Mouse (Mus musculus): ENCODE results near the gene Higd1a. TPM values are rescaled to one million over a fixed set of nuclear protein-coding genes. Genes with fewer than 3 reads are reported as not detected.

Gene Higd1a
- polyA plus RNA-seq, 1 experiment from 2014 or later = 230 TPM

DNA sequence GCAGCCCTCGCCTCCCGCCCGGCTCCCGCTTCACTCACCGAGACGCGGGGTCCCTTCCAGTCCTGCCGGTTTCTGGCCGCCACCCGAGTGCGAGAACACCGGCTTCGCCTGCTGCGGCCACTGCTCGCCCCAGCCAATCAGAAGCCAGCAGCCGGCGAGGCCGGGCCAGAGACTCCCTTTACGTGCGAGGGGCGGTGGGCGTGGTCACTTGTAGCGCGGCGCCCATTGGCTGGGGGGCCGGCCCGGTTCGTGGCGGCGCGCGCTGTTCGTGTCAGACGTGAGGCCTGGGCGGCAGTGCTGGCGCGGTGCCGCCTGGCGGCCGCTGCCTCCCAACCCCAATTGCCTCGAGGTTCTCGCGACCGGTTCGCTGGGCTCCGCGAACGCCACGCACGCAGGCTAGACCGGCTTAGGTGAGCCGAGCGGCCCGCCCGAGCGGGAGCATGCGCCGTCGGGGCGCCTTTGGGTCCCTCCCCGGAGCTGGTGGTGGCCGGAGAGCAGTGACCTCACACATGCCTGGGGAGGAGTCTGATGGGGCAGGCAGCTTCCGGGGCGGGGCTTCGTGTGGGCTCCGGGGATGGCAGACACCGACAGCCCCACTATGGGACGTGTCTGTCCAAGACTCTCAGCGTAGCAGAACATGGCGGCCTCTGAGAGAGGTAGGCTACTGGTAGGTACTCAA is 549 bp downstream of the Higd1a start:
- peak; percentile 97 for ATAC-seq (ENCODE audit: extremely low read depth, insufficient number of reproducible peaks, low FRiP score, low TSS enrichment)
- Histone ChIP-seq H3K27ac (replicated peaks) (peak overlapping the region; percentile 98), H3K4me1 (peaks cover 23% of the 10 kb centered on the region), H3K9ac (peak overlapping the region; percentile 95), H3K36me3 (peaks cover 29% of the 10 kb centered on the region), H3K4me3 (peak overlapping the region; percentile 87), H3K9me3 (no peaks in the 10 kb centered on the region), H3K4me2 (peak overlapping the region; percentile 75), H3K27me3 (replicated peaks) (no peaks in the 10 kb centered on the region)
- under 1% methylated on average over 56 of the region's 70 CpGs for WGBS

DNA sequence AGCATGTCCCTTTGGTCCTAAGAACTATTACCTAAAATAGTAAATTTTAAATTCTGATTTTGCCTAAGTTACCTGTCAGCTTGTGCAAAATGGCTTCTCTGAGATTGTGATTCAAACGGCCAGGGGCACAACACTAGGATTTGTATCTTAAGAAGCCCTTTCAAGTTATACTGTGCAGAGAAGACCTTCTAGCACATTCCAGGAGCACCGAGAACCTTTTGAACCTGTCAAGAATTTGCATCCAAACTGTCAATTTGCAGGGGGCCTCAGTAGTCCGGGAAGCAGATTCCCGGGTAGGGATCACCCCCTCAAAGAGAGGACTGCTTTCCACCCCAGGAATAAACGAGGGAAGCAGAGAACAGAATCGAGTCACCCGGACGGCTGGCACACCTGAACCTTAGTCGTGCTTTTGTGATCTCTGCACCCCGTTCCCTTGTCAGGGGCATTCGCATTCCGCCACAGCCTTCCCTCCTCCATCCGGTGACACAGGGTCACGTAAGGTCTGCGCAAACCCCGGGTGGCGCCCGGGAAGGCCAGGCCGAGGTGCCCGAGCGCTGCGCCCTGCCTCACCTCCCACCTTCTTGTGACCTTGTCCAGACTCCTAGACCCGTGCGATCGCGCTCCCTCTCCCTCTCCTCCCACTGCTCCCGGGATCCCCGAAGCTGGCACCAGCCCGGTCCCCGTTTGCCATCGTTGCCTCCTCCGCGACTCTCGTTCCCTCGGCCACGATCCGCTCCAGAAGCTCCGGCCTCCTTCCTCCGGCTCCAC is 1.3 kb downstream of the Higd1a start:
- H3K9ac ChIP-seq = peak overlapping the region; percentile 95
- H3K27ac ChIP-seq (replicated peaks) = peak overlapping the region; percentile 98
- H3K4me2 ChIP-seq = peak overlapping the region; percentile 75
- H3K36me3 ChIP-seq = peaks cover 36% of the 10 kb centered on the region
- ATAC-seq (ENCODE audit: extremely low read depth, insufficient number of reproducible peaks, low FRiP score, low TSS enrichment) = no peak; the same call in 1 of the 2 replicates
- WGBS = 1% methylated on average over 39 of the region's 39 CpGs
- H3K4me1 ChIP-seq = peaks cover 23% of the 10 kb centered on the region
- no peaks in the 10 kb centered on the region for H3K27me3 ChIP-seq (replicated peaks)
- H3K9me3 ChIP-seq = no peaks in the 10 kb centered on the region
- peak overlapping the region; percentile 87 for H3K4me3 ChIP-seq

- Histone ChIP-seq H3K4me2 (no peak overlapping the region), H3K27me3 (replicated peaks) (no peaks in the 10 kb centered on the region), H3K36me3 (peaks cover 57% of the 10 kb centered on the region), H3K4me1 (peaks cover 23% of the 10 kb centered on the region), H3K9ac (no peak overlapping the region), H3K4me3 (no peak overlapping the region), H3K9me3 (no peaks in the 10 kb centered on the region), H3K27ac (replicated peaks) (no peak overlapping the region)
- WGBS = 90% methylated on average over 3 of the region's 3 CpGs
- ATAC-seq (ENCODE audit: extremely low read depth, insufficient number of reproducible peaks, low FRiP score, low TSS enrichment) = no peak
Measured at GRCm38 (mm10) chr9:121854246-121854645, 3.9 kb downstream of the Higd1a start.

DNA sequence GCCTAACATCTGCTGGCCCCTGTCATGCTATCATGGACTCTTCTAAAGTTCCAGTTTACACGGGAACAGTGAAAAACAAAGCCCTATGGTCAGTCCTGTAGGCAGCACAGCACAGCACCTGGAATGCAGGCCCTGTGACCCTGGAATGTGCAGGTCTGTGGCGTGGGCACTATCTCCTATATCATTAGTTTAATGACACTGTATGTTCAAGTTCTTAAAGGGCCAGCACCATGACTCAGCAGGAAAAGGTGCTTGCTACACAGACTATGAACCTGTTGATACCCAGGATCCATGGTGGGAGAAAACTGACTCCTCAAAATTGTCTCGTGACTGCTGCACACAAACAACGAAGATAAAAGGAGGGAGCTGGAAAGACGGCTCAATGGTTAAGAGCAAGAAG is 10.3 kb downstream of the Higd1a start:
- no peak overlapping the region for H3K27ac ChIP-seq (replicated peaks)
- no peak overlapping the region for H3K4me3 ChIP-seq
- H3K9ac ChIP-seq = no peak overlapping the region
- H3K9me3 ChIP-seq = peaks cover 2% of the 10 kb centered on the region; the same call in 1 of the 2 replicates
- H3K4me1 ChIP-seq = no peaks in the 10 kb centered on the region
- no peak for ATAC-seq (ENCODE audit: extremely low read depth, insufficient number of reproducible peaks, low FRiP score, low TSS enrichment)
- 66% methylated on average over 5 of the region's 5 CpGs for WGBS
- no peak overlapping the region for H3K4me2 ChIP-seq
- no peaks in the 10 kb centered on the region for H3K27me3 ChIP-seq (replicated peaks)
- H3K36me3 ChIP-seq = peaks cover 63% of the 10 kb centered on the region

DNA sequence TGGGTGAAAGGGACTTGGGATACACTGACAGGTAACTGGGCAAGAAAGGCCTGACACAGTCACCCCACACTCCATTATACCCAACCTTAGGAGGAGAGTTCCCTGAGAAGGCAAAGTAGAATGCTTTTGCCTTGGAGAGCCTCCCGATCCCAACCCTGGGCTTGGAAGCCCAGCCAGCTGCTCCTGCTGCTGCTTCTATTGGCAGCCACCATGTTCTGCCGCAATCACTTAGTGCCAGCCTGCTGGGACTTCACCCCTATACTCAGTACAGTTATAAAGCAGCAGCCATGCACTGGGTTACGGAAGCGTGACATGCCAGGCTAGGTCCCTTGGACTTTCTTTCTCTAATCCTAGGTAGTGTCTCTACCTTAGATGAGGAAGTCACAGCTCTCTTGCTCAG is 11.0 kb downstream of the Higd1a start:
- Histone ChIP-seq H3K4me3 (no peak overlapping the region), H3K4me1 (no peaks in the 10 kb centered on the region), H3K9ac (no peak overlapping the region), H3K36me3 (peaks cover 56% of the 10 kb centered on the region), H3K9me3 (peaks cover 2% of the 10 kb centered on the region; the same call in 1 of the 2 replicates), H3K27ac (replicated peaks) (no peak overlapping the region), H3K4me2 (no peak overlapping the region), H3K27me3 (replicated peaks) (no peaks in the 10 kb centered on the region)
- ATAC-seq (ENCODE audit: extremely low read depth, insufficient number of reproducible peaks, low FRiP score, low TSS enrichment) = no peak
- WGBS = 92% methylated on average over 4 of the region's 4 CpGs

DNA sequence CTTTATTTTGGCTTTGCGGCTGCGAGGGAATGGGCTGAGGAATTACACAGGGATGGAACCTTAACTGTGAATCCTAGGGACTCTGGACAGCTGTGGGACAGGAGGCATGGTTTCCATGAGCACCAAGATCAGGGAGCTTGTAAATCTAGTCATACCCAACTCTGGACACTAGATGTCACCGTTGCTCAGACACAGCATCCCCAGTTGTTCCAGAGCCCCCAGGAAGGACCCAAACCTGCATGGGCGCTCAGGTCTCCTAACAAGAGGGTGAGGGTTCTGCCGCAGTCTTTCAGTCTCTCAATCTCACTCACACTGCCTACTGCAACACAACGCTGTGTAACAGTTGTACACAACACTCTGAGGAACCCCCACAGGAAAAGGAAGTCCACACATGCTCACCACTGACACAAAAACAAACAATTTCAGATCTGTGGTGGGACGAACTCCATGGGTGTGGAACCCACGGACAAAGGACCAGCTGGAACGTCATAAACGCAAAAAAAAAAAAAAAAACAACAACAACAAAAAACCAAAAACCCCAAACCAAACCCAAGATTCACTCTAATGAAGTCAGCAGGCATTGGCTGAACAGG is 11.5 kb downstream of the Higd1a start:
- Histone ChIP-seq H3K9me3 (peaks cover 2% of the 10 kb centered on the region; the same call in 1 of the 2 replicates), H3K9ac (no peak overlapping the region), H3K27ac (replicated peaks) (no peak overlapping the region), H3K4me3 (no peak overlapping the region), H3K36me3 (peaks cover 51% of the 10 kb centered on the region), H3K27me3 (replicated peaks) (peaks cover 5% of the 10 kb centered on the region; the same call in 1 of the 2 replicates), H3K4me1 (no peaks in the 10 kb centered on the region), H3K4me2 (no peak overlapping the region)
- ATAC-seq (ENCODE audit: extremely low read depth, insufficient number of reproducible peaks, low FRiP score, low TSS enrichment) = no peak
- 45% methylated on average over 10 of the region's 10 CpGs for WGBS

DNA sequence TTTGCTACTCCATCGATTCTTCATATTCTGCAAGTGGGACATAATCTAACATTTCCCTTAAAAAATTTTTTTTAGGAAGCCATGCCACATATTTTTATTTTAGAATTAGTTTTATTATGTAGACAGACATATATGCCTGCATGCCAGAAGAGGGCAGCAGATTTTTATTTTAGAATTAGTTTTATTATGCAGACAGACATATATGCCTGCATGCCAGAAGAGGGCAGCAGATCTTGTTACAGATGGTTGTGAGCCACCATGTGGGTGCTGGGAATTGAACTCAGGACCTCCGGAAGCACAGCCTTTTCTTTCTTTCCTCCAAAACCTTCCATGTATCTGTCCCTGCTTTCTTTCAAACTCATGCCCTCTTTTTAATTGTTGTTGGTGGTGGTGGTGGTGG is 15.2 kb downstream of the Higd1a start:
- H3K27me3 ChIP-seq (replicated peaks) = peaks cover 15% of the 10 kb centered on the region
- H3K9ac ChIP-seq = no peak overlapping the region
- H3K4me1 ChIP-seq = peaks cover 11% of the 10 kb centered on the region
- H3K9me3 ChIP-seq = peaks cover 2% of the 10 kb centered on the region; the same call in 1 of the 2 replicates
- H3K36me3 ChIP-seq = peaks cover 14% of the 10 kb centered on the region
- ATAC-seq (ENCODE audit: extremely low read depth, insufficient number of reproducible peaks, low FRiP score, low TSS enrichment) = no peak
- 91% methylated on average over 2 of the region's 2 CpGs for WGBS
- no peak overlapping the region for H3K27ac ChIP-seq (replicated peaks)
- no peak overlapping the region for H3K4me2 ChIP-seq
- no peak overlapping the region for H3K4me3 ChIP-seq

DNA sequence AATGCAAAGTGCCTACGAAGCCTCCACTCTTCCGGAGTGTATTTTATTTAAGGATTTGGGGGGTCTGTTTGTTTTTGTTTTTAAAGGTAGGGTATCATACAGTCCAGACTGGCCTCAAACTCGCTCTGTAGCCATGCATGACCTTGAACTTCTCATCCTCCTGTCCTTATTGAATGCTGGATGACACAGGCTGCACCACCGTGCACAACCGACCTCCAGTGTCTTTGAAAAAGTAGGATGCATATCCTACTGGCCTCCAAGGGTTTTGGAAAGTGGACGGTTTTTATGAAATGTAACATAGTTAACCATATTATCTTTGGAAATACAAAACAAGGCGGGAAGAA is 18.6 kb downstream of the Higd1a start:
- no peak overlapping the region for H3K27ac ChIP-seq (replicated peaks)
- ATAC-seq (ENCODE audit: extremely low read depth, insufficient number of reproducible peaks, low FRiP score, low TSS enrichment) = no peak

DNA sequence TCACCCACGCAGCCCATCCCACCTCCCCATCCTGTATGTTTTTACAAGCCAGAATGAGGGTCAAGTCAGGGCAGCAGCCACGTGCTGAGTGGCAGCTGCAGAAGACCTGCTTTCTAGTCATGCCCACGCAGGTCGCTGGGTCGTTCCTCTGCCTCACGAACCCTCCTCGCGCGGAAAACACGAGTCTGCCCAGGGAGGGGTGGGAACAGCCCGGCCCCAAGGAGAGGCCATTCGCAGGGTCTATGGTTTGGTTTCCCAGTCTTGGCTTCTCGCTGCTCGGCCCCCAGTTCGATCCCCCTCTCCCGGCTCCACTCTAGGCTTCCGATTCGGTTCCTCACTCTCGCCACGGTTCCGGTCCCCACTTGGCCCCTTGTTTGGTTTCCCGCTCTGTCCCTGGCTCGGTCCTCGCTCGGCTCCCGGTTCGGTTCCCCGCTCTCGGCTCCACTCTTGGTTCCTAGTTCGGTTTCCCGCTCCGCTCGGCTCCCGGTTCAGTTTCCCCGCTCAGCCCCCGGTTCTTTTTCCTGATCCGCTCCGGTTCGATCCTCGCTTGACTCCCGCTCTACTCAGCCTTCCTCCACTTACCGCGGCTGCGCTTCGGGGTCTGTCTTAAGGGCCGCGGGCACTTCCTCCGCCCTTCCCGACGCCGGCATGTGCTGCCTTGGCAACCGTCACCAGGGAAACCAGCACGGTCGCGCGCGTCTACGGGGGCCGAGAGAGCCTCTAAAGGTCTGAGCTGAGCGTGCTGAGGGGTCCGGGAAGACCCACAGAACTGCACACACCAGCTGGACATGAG is 19.1 kb downstream of the Higd1a start, which contains the start of gene Ccdc13:
Gene Ccdc13 (minus strand): TSS at position 633 of the 793 bp plus-strand sequence.
- Histone ChIP-seq H3K4me2 (peak within 1 kb of the TSS; percentile 86), H3K27me3 (replicated peaks) (peaks cover 15% of the 10 kb centered on the region), H3K4me3 (peak within 1 kb of the TSS; percentile 60), H3K36me3 (no peaks in the 10 kb centered on the region), H3K27ac (replicated peaks) (no peak within 1 kb of the TSS), H3K9ac (peak within 1 kb of the TSS; percentile 78), H3K4me1 (peaks cover 11% of the 10 kb centered on the region), H3K9me3 (peaks cover 2% of the 10 kb centered on the region; the same call in 1 of the 2 replicates)
- peak; percentile 61; the same call in 1 of the 2 replicates for ATAC-seq (ENCODE audit: extremely low read depth, insufficient number of reproducible peaks, low FRiP score, low TSS enrichment)
- WGBS = 4% methylated on average over 61 of the region's 61 CpGs

More for the DNA sequence above, 18.6 kb downstream of the Higd1a start:
- peak overlapping the region; percentile 78 for H3K9ac ChIP-seq
- peaks cover 11% of the 10 kb centered on the region for H3K4me1 ChIP-seq
- peaks cover 15% of the 10 kb centered on the region for H3K27me3 ChIP-seq (replicated peaks)
- H3K9me3 ChIP-seq = peaks cover 2% of the 10 kb centered on the region; the same call in 1 of the 2 replicates
- peak overlapping the region; percentile 86 for H3K4me2 ChIP-seq
- H3K4me3 ChIP-seq = peak overlapping the region; percentile 60
- H3K36me3 ChIP-seq = no peaks in the 10 kb centered on the region
- 35% methylated on average over 7 of the region's 7 CpGs for WGBS

GRCm38 (mm10) chr9:121838008-121838407 is 20.2 kb downstream of the Higd1a start:
- ATAC-seq (ENCODE audit: extremely low read depth, insufficient number of reproducible peaks, low FRiP score, low TSS enrichment) = no peak
- no peaks in the 10 kb centered on the region for H3K36me3 ChIP-seq
- H3K9ac ChIP-seq = no peak overlapping the region
- H3K4me1 ChIP-seq = peaks cover 11% of the 10 kb centered on the region
- 74% methylated on average over 6 of the region's 6 CpGs for WGBS
- H3K4me2 ChIP-seq = no peak overlapping the region
- H3K27me3 ChIP-seq (replicated peaks) = peaks cover 15% of the 10 kb centered on the region
- H3K27ac ChIP-seq (replicated peaks) = no peak overlapping the region
- H3K9me3 ChIP-seq = peaks cover 1% of the 10 kb centered on the region; the same call in 1 of the 2 replicates
- H3K4me3 ChIP-seq = no peak overlapping the region

Measured in heart, embryonic 13.5 days (tissue).